Mouse (Mus musculus) heart, embryonic 12.5 days (tissue): ENCODE data around the gene Rsph1. TPM values are rescaled to one million over a fixed set of nuclear protein-coding genes. Genes with fewer than 3 reads are reported as not detected.

Experiments used
- polyA plus RNA-seq: library from polyadenylated mRNA; unstranded; fragments of >200 nt; fragmentation: Nextera tagmentation; extraction: Ambion mirVana; gene quantifications from 2 replicates; pipeline ENCODE4 v1.2.1, GENCODE M21; 2016

Rsph1 gene
- polyA plus RNA-seq, 1 experiment from 2014 or later, result 1.6 TPM

Other genes with a start within 250 kb of the Rsph1 start
- gene Abcg1, start 219.7 kb downstream of the Rsph1 start, polyA plus RNA-seq, result 5.5 and 6.6 TPM in 2 replicates
- gene Tff3, start 147.7 kb downstream of the Rsph1 start, polyA plus RNA-seq, result not detected in 2 replicates
- not detected in 2 replicates for gene Tff2, start 133.1 kb downstream of the Rsph1 start, polyA plus RNA-seq
- not detected in 2 replicates for gene Tff1, start 112.1 kb downstream of the Rsph1 start, polyA plus RNA-seq
- not detected in 2 replicates for gene Tmprss3, start 78.4 kb downstream of the Rsph1 start, polyA plus RNA-seq
- 0.46 and 0.80 TPM in 2 replicates for gene Ubash3a, start 69.5 kb downstream of the Rsph1 start, polyA plus RNA-seq
- gene Slc37a1, start 9.4 kb upstream of the Rsph1 start, polyA plus RNA-seq, result 5.5 TPM in 2 replicates
- gene Pde9a, start 108.8 kb upstream of the Rsph1 start, polyA plus RNA-seq, result 5.5 and 5.6 TPM in 2 replicates
- gene Wdr4, start 242.6 kb upstream of the Rsph1 start, polyA plus RNA-seq, result 22.6 and 23.1 TPM in 2 replicates
- gene Ndufv3, start 242.7 kb upstream of the Rsph1 start, polyA plus RNA-seq, result 494 and 510 TPM in 2 replicates